Mouse (Mus musculus): Measurements from ENCODE around the gene Alk. TPM values are rescaled to one million over a fixed set of nuclear protein-coding genes. Genes with fewer than 3 reads are reported as not detected.

Gene Alk
- polyA plus RNA-seq, 1 experiment from 2014 or later: 7.3 TPM

DNA sequence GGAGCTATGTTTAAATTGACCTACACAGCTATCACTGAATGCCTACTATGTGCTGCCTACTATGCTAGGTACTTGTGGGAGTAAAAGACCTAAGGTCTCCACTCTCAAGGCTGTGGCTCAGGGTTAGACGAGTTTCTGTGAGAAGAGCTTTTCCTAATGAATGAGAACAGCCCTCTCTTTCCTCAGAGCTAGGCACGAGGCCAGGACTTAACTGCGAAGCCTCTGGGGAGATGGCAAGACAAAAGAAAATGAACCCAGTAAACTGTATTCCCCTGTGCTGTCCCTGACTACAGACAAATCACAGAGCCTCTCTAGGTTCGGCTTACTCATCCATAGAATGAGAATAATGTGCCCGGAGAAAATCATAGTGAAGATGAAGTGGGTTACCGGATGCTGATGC is 406.9 kb downstream of the Alk start:
- H3K9me3 ChIP-seq: no peaks in the 10 kb centered on the region
- peaks cover 8% of the 10 kb centered on the region; the same call in 1 of the 2 replicates for H3K4me1 ChIP-seq
- H3K27ac ChIP-seq: no peak overlapping the region
- no peak overlapping the region for H3K4me3 ChIP-seq
- H3K27me3 ChIP-seq (replicated peaks): no peaks in the 10 kb centered on the region
- no peak for ATAC-seq (replicated peaks)
- WGBS: 48% methylated on average over 6 of the region's 6 CpGs
- no peak overlapping the region for H3K9ac ChIP-seq
- H3K36me3 ChIP-seq (replicated peaks): no peaks in the 10 kb centered on the region
- no peak overlapping the region for H3K4me2 ChIP-seq

GRCm38 (mm10) chr17:72194976-72195650 is 409.3 kb downstream of the Alk start:
- no peaks in the 10 kb centered on the region for H3K36me3 ChIP-seq (replicated peaks)
- peaks cover 8% of the 10 kb centered on the region; the same call in 1 of the 2 replicates for H3K4me1 ChIP-seq
- H3K4me3 ChIP-seq: no peak overlapping the region
- H3K9ac ChIP-seq: no peak overlapping the region
- no peak overlapping the region for H3K27ac ChIP-seq
- no peak overlapping the region for H3K4me2 ChIP-seq
- ATAC-seq (replicated peaks): peak; percentile 66
- WGBS: 22% methylated on average over 12 of the region's 12 CpGs
- H3K27me3 ChIP-seq (replicated peaks): no peaks in the 10 kb centered on the region
- H3K9me3 ChIP-seq: no peaks in the 10 kb centered on the region

- WGBS: 89% methylated on average over 8 of the region's 8 CpGs
- ATAC-seq (replicated peaks): no peak
- Histone ChIP-seq H3K4me1 (peaks cover 3% of the 10 kb centered on the region; the same call in 1 of the 2 replicates), H3K27me3 (replicated peaks) (no peaks in the 10 kb centered on the region), H3K9me3 (no peaks in the 10 kb centered on the region), H3K27ac (no peak overlapping the region), H3K4me2 (no peak overlapping the region), H3K9ac (no peak overlapping the region), H3K36me3 (replicated peaks) (no peaks in the 10 kb centered on the region), H3K4me3 (no peak overlapping the region)
These were observed 413.9 kb downstream of the Alk start for GRCm38 (mm10) chr17:72190536-72190935.

DNA sequence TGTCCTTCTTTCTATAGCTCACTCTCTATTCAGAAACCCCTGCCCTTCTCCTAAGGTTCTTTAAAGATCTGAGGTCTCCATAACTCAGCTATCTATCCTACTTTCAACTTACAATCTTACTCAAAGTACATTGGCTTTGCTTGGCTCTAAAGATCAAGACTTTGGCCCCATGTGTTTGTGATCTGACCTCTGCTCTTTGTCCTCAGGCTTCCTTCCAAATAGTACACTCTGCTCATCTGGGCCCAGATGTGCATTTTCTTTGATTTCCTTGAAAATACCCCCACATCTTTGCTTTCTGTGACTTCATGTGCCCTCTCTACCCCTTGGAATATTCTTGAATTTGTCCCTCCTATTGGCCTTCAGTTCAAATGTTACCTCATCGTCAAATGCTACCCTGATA is 417.4 kb downstream of the Alk start:
- Histone ChIP-seq H3K4me3 (no peak overlapping the region), H3K9ac (no peak overlapping the region), H3K36me3 (replicated peaks) (no peaks in the 10 kb centered on the region), H3K9me3 (no peaks in the 10 kb centered on the region), H3K4me2 (no peak overlapping the region), H3K27ac (no peak overlapping the region), H3K4me1 (no peaks in the 10 kb centered on the region), H3K27me3 (replicated peaks) (no peaks in the 10 kb centered on the region)
- 82% methylated on average over 1 of the region's 1 CpGs for WGBS
- ATAC-seq (replicated peaks): no peak

GRCm38 (mm10) chr17:72182414-72182813 is 422.0 kb downstream of the Alk start:
- no peak overlapping the region for H3K9ac ChIP-seq
- H3K27me3 ChIP-seq (replicated peaks): no peaks in the 10 kb centered on the region
- H3K27ac ChIP-seq: no peak overlapping the region
- no peaks in the 10 kb centered on the region for H3K9me3 ChIP-seq
- H3K4me3 ChIP-seq: no peak overlapping the region
- H3K4me1 ChIP-seq: peaks cover 9% of the 10 kb centered on the region; the same call in 1 of the 2 replicates
- no peaks in the 10 kb centered on the region for H3K36me3 ChIP-seq (replicated peaks)
- 80% methylated on average over 2 of the region's 2 CpGs for WGBS
- no peak for ATAC-seq (replicated peaks)
- no peak overlapping the region for H3K4me2 ChIP-seq

GRCm38 (mm10) chr17:72180200-72180599 is 424.2 kb downstream of the Alk start:
- Histone ChIP-seq H3K4me2 (no peak overlapping the region), H3K27ac (no peak overlapping the region), H3K4me3 (no peak overlapping the region), H3K9me3 (no peaks in the 10 kb centered on the region), H3K4me1 (peaks cover 10% of the 10 kb centered on the region; the same call in 1 of the 2 replicates), H3K9ac (no peak overlapping the region), H3K36me3 (replicated peaks) (no peaks in the 10 kb centered on the region), H3K27me3 (replicated peaks) (no peaks in the 10 kb centered on the region)
- ATAC-seq (replicated peaks): 0 out of 2 replicates have a peak, but pooled peaks have one; percentile 20
- 92% methylated on average over 9 of the region's 9 CpGs for WGBS

- no peak for ATAC-seq (replicated peaks)
- Histone ChIP-seq H3K4me3 (no peak overlapping the region), H3K27ac (no peak overlapping the region), H3K4me1 (peaks cover 10% of the 10 kb centered on the region; the same call in 1 of the 2 replicates), H3K9me3 (no peaks in the 10 kb centered on the region), H3K36me3 (replicated peaks) (no peaks in the 10 kb centered on the region), H3K27me3 (replicated peaks) (no peaks in the 10 kb centered on the region), H3K4me2 (no peak overlapping the region), H3K9ac (no peak overlapping the region)
- WGBS: 90% methylated on average over 14 of the region's 14 CpGs
These were observed 424.7 kb downstream of the Alk start for GRCm38 (mm10) chr17:72179722-72180140.

DNA sequence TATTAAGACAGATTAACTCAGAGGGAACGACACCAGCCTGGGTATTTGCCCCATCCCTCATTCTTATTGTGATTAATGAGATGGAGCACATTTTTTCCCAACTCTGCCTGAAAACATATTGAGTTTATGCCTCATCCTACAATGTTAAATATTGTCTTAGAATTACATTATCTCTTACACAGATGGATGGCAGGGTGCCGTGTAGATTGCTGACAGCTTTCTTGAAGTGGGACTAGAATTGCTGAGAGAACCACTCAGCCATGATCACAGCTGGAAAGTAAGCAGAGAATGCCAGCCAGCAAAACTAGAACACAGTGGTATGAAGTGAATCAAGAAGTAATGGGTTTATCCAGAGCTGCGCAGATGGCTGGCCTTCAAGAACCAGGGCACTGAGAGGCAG is 430.6 kb downstream of the Alk start:
- no peak for ATAC-seq (replicated peaks)
- Histone ChIP-seq H3K4me2 (no peak overlapping the region), H3K9me3 (no peaks in the 10 kb centered on the region), H3K27ac (no peak overlapping the region), H3K27me3 (replicated peaks) (no peaks in the 10 kb centered on the region), H3K4me1 (0 out of 2 replicates have a peak, but pooled peaks cover 2% of the 10 kb centered on the region), H3K4me3 (no peak overlapping the region), H3K9ac (no peak overlapping the region), H3K36me3 (replicated peaks) (no peaks in the 10 kb centered on the region)
- WGBS: 42% methylated on average over 3 of the region's 3 CpGs

GRCm38 (mm10) chr17:72168152-72168551 is 436.3 kb downstream of the Alk start:
- no peak overlapping the region for H3K9ac ChIP-seq

DNA sequence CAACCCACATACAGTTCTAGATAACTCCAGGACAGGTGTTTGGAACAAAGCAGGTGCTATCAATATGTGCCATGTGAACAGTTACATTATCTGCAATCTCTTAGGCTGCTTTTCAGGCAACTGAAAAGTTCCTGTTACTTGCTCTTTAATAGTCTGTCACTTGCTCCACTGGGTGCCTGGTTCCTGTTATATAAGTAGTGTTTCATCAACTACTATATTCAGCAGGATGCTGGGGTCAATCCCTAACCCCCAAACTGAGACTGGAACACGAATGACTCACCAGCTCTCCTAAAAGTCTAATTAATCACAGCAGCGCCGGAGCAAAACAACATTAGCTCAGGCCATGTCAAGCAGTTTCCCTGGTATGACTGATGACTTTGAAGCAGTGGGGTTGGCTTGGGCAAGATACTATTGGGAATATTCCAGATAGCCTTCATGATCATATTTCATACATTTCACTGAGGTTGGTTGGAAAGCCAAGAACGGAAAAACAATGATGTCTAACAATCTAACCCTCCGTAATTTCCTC is 445.5 kb downstream of the Alk start:
- Histone ChIP-seq H3K9ac (no peak overlapping the region), H3K4me3 (no peak overlapping the region), H3K4me2 (no peak overlapping the region), H3K36me3 (replicated peaks) (no peaks in the 10 kb centered on the region), H3K9me3 (no peaks in the 10 kb centered on the region), H3K27me3 (replicated peaks) (no peaks in the 10 kb centered on the region), H3K4me1 (no peaks in the 10 kb centered on the region), H3K27ac (no peak overlapping the region)
- WGBS: 86% methylated on average over 5 of the region's 5 CpGs
- ATAC-seq (replicated peaks): no peak

More at GRCm38 (mm10) chr17:72168152-72168551, 436.3 kb downstream of the Alk start:
- Histone ChIP-seq H3K4me1 (no peaks in the 10 kb centered on the region), H3K27ac (no peak overlapping the region), H3K4me2 (no peak overlapping the region), H3K4me3 (no peak overlapping the region), H3K36me3 (replicated peaks) (no peaks in the 10 kb centered on the region), H3K9me3 (no peaks in the 10 kb centered on the region), H3K27me3 (replicated peaks) (no peaks in the 10 kb centered on the region)
- WGBS: 85% methylated on average over 5 of the region's 5 CpGs
- no peak for ATAC-seq (replicated peaks)

DNA sequence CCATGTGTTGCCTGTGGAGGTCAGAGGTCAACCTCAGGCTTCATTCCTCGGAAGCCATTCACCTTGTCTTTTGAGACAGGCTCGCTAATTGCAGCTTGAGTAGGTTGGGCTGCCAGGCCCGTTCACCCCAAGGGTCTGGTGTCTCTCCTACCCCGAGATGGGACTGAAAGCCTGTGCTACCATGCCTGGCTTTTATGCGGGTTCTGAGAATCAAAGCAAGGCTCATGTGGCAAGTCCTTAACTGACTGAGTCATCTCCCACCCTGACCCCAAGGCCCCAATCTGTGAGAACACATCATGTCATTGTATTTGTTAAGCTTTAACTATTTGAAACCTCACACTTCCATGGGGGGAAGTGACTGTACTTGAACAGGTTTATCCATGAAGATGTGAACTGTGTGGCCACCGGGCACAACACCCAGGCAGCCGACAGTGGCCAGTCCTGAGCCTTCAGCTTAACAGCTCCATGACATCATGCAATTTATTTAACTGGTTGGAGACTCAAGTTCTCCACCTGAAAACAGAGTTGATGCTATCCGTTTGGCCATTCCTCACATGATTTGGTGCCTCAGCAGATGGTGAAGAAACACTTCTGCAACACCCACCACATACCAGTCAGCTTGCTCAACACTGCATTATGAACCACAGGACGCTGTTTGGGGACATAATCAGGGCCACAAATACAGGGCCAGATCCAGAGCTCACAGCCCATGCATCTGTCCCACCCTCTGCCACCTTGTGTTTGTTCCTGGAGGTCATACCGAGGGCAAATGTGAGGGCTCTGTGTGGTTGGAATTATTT is 446.4 kb downstream of the Alk start:
- H3K27ac ChIP-seq: no peak overlapping the region
- no peaks in the 10 kb centered on the region for H3K4me1 ChIP-seq
- no peak overlapping the region for H3K4me2 ChIP-seq
- H3K9me3 ChIP-seq: no peaks in the 10 kb centered on the region
- no peak overlapping the region for H3K4me3 ChIP-seq
- no peaks in the 10 kb centered on the region for H3K27me3 ChIP-seq (replicated peaks)
- no peak for ATAC-seq (replicated peaks)
- no peaks in the 10 kb centered on the region for H3K36me3 ChIP-seq (replicated peaks)
- no peak overlapping the region for H3K9ac ChIP-seq
- 82% methylated on average over 10 of the region's 10 CpGs for WGBS

- Histone ChIP-seq H3K4me2 (no peak overlapping the region), H3K9ac (no peak overlapping the region), H3K9me3 (no peaks in the 10 kb centered on the region), H3K4me1 (no peaks in the 10 kb centered on the region), H3K27me3 (replicated peaks) (no peaks in the 10 kb centered on the region), H3K4me3 (no peak overlapping the region), H3K36me3 (replicated peaks) (no peaks in the 10 kb centered on the region), H3K27ac (no peak overlapping the region)
- 90% methylated on average over 3 of the region's 3 CpGs for WGBS
- ATAC-seq (replicated peaks): no peak
These were observed 451.4 kb downstream of the Alk start for GRCm38 (mm10) chr17:72153038-72153437.

All from midbrain, embryonic 15.5 days (tissue).